In genomic region chrX:151345333-151346125, GRCm38 (mm10) we compare ENCODE assay signal across 8 mouse cellular contexts. TPM values are rescaled to one million over a fixed set of nuclear protein-coding genes. Genes with fewer than 3 reads are reported as not detected.
DNase-seq lines count a peak whose midpoint lies in the region; ATAC-seq lines count a peak whose summit lies in the region.

No protein-coding gene starts in this region.

- peak overlapping the region; percentile 78 for H3K9ac ChIP-seq in liver, embryonic 12.5 days

- peak overlapping the region; percentile 78 for H3K4me2 ChIP-seq in liver, embryonic 12.5 days

- no peak overlapping the region for H3K27ac ChIP-seq in liver, embryonic 12.5 days

- intact Hi-C loops in heart, postnatal 36 days (cut with DNase I), result loop anchor here (5.0 to 10.0 kb wide), 3 partner anchors 172 to 761 kb away; partner anchors contain the start of genes Apex2 and Pfkfb1

- H3K4me3 ChIP-seq in liver, embryonic 12.5 days, result peak overlapping the region; percentile 74

- ATAC-seq in liver, embryonic 12.5 days, result no peak

- peaks cover 21% of the 10 kb centered on the region for H3K27me3 ChIP-seq in liver, embryonic 12.5 days (replicated peaks)

- H3K4me1 ChIP-seq in liver, embryonic 12.5 days, result peaks cover 11% of the 10 kb centered on the region

- 25% methylated on average over 11 of the region's 11 CpGs for WGBS in liver, embryonic 12.5 days (ENCODE audit: insufficient replicate concordance)

- H3K36me3 ChIP-seq in liver, embryonic 12.5 days, result peaks cover 4% of the 10 kb centered on the region; the same call in 1 of the 2 replicates

- DNase-seq in heart, adult 18-20 months, result peak; percentile 4 to 12
- DNase-seq in heart, postnatal 36 days, result no peak
- DNase-seq in A20 (ENCODE audit: low read depth, low spot score), result peak; percentile 8
- peak; percentile 30 for DNase-seq in cerebellum, adult 8-10 months
- peak; percentile 17 for DNase-seq in gastrocnemius, postnatal 25 days
- peak; percentile 27 for DNase-seq in skeletal muscle tissue, adult 2 months (ENCODE audit: low read depth, low spot score)
- DNase-seq in urinary bladder, adult 18-20 months (ENCODE audit: low spot score in 2 of 2), result no peak

- no peaks in the 10 kb centered on the region for H3K9me3 ChIP-seq in liver, embryonic 12.5 days (replicated peaks)

RNA-seq across cellular contexts. Expression of gene Fam120c, which starts 1.6 kb away (rescaled TPM):
- total RNA-seq in heart, adult 18-20 months (2021), result 10 to 100 TPM; 14.5 to 14.9 TPM
- 10 to 100 TPM; 12.4 to 14.3 TPM for total RNA-seq in heart, postnatal 36 days (2021)
- 10 to 100 TPM; 11.4 to 11.7 TPM for total RNA-seq in gastrocnemius, postnatal 25 days (2021)
- polyA plus RNA-seq in liver, embryonic 12.5 days (2016; fragmentation: Nextera tagmentation; extraction: Ambion mirVana), result 1.2 and 1.3 TPM in 2 replicates

Comparison
In these comparisons a context has a peak if more than half of its experiments do, and no peak if none do; other contexts are left out.
1. DNase-seq: peak in heart, adult 18-20 months (2 of 2), A20 (single experiment), cerebellum, adult 8-10 months (single experiment), gastrocnemius, postnatal 25 days (single experiment) and skeletal muscle tissue, adult 2 months (single experiment); none in heart, postnatal 36 days (0 of 2) and urinary bladder, adult 18-20 months (0 of 2).